Mouse (Mus musculus) heart, adult 18-20 months (tissue): ENCODE measurements around the gene Zcchc7. TPM values are rescaled to one million over a fixed set of nuclear protein-coding genes. Genes with fewer than 3 reads are reported as not detected.

ENCODE experiments used
- DNase-seq, 2 experiments: peaks; one replicate each; pipeline ENCODE4 v3.0.0; 2021 to 2022; ENCODE audit warnings: mixed read lengths in 1 of 2
- microRNA-seq, 2 experiments: library from miRNA; unstranded; fragments of <30 nt; microRNA quantifications; one replicate each; pipeline ENCODE4 v1.2.0; 2022
- total RNA-seq, 2 experiments: library from RNA; stranded (reverse); gene quantifications; 2 replicates each; pipeline ENCODE4 v1.2.3; 2021

Gene Zcchc7
- total RNA-seq, 2 experiments from 2014 or later: 8.4 to 11.6 TPM

DNA sequence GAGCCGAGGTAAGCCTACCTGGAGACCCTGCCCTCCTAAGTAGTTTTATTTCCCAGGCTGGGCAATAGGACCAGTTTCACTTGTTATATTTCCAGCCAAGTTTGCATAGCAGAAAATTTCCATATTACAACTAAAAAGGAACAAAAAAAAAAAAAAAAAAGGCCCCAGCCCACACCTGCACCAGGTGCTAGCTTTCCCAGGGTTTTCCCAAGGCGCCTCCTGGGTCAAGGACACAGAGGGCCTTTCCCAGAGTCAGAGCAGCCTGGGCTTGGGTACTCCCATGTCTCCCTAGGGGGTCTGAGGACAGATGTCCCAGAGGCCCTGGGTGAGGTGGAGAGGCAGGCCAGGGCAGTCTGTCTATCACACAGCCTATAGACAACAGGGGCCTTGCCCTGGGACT, 209.5 kb downstream of the Zcchc7 start:
- DNase-seq: no peak

DNA sequence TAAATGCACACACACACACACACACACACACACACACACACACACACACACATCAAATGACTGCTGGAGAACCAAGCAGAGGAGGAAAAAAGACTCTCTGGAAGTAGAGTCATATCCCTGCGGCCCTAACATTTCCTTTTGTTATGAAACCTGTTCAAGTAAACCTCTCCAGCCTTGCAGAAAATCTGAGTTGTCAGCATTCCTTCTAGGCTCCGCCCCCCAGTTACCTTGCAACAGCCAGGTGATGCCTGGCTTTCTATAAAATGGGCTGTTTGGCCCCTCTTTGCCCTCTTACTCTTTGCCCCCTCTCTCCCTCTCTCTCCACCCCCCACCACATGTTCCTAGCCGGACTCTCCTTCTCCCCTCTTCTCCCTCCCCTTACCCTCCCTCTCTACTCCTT, 210.1 kb downstream of the Zcchc7 start:
- DNase-seq: no peak

DNA sequence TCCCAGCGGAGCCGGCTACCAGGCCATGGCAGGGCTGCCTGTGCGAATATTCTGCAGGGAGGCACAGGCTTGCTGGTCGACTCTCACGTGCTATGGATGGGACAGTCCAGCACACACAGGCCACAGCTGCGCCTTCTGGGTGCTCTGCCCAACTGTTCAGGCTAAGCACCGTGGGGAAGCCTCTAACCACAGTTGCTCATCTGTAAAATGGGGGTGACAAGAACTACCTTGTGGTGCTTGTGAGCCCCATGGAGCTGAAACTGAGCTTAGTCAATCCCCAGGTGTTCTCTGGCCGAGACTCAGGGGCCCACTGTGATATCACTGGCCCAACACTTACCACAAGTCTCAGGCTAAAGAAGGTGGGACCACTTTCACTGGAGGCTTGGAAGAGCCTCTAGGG, 211.7 kb downstream of the Zcchc7 start:
- no peak for DNase-seq

DNA sequence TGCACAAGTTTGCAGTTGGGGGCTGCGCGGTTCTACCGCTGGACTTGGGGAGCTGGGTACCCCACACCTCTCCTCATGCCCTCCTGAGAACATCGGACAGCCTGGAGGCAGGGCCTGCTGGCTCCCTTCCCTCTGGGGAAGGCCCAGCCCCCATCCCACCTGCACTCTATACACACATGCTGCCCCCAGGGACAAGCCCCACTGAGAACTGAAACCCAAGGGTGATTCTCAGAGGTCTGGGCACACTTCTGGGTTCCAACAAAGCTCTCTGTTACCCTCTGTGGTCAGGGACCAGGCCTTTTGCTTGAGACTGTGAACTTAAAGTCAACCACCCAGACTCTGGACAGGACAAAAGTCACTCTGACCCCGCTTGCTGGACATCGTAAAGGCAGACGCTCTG, 214.4 kb downstream of the Zcchc7 start:
- peak in 1 of 2 experiments; percentile 22 for DNase-seq

DNA sequence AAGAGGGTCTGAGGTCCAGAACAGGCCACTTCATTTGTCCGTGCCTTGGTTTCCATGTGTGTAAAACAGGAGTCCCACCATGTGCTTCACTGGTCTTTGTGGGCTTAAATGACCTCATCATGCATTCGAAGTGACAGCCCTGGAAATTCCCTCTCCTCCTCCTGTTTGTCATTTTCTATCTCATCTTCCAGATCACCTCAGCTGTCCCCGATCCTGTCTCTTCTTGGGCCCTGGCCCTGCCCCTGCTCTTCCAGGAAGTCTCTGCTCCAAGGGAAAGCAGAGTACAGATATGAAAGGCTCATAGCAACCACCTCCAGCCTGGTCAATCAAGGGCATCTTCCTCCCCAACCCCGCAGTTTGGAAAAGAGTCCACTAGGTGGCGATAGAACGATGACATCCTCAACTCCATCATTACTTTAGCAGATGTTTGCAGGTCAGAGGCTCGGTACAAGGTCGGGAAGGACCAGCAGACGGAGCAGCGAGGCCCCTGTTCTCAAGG, 215.0 kb downstream of the Zcchc7 start:
- DNase-seq: peak; percentile 49 to 81

DNA sequence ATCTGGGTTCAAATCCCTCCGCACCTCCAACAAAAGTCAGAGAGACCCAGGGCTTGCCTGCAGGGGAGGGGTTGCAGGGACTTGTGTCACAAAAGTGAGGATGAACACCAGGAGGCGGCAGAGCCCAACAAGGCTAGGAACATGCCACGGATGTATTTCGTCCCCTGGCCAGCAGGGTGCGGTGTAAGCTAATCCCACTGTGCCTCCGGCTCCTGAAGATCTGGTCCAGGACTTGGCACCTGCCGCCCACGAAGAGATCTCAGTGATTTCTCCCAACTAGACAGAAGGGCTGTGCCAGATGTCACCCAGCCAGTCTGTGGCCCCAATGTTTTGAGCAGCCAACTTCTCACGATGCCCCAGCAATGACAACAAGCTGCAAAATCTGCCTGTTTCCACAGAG, 217.8 kb downstream of the Zcchc7 start:
- DNase-seq: peak; percentile 83 to 90

DNA sequence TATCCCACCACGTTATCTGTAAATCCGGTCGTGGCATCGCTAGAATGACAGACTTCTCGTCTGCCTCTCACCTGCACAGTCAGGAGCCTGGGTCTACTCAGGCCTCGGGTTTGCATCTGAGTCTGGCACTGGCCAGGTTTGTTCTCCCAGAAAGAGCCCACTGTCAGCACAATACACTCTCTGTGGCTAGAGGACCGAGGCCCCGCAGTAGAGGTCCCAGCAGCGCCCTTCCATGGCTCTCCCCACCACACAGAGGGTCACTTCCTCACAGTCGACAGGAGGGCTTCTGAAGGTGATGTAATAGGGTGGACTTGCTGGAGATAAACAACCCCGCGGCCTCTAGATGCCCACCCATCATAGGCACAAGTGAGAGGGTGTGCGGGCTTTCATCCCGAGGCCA, 218.2 kb downstream of the Zcchc7 start:
- no peak for DNase-seq

DNA sequence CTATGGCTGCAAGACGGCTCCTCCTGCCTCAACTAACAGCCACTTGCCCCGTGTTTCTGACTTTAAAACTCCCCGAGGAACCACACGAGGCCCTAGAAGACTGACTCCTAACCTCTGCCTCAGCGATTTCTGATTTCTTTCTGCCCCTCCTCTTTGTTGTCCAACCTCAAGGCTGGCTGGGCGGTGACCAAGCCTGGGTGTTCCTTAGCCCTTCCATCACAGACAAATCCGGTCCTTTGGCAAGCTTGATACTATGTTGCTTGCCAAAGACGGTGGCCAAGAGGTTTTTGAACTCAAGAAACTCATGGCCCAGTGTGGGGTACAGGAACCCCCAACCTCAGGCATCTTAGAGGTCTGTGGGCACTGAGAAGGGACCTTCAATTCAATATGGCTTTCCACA, 218.7 kb downstream of the Zcchc7 start:
- DNase-seq: no peak

DNA sequence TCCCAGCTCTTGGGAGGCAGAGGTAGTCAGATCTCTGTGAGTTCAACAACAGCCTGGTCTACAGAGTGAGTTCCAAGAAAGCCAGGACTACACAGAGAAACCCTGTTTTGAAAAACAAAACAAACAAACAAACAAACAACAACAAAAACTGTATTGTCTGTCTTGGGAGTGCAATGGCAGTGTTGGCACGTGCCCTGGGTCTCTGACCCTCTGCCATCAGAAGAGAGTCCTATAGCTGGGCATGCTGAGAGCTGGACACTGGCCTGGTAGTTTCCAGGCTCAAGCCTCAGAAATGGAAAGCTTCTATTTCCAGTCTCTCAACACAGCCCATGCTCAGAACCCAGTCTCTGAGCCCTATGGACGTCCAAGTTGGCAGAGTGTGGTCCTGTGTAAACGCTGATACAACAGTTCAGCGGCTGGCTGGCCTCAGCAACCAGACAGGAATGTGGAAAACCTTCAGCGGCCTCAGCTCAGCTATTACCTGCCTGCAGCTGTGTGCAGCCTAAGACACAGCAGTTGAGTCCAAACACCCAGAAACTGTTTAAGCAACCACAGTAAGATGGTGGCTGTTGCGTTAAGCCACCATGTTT, 220.4 kb downstream of the Zcchc7 start:
- DNase-seq: no peak

DNA sequence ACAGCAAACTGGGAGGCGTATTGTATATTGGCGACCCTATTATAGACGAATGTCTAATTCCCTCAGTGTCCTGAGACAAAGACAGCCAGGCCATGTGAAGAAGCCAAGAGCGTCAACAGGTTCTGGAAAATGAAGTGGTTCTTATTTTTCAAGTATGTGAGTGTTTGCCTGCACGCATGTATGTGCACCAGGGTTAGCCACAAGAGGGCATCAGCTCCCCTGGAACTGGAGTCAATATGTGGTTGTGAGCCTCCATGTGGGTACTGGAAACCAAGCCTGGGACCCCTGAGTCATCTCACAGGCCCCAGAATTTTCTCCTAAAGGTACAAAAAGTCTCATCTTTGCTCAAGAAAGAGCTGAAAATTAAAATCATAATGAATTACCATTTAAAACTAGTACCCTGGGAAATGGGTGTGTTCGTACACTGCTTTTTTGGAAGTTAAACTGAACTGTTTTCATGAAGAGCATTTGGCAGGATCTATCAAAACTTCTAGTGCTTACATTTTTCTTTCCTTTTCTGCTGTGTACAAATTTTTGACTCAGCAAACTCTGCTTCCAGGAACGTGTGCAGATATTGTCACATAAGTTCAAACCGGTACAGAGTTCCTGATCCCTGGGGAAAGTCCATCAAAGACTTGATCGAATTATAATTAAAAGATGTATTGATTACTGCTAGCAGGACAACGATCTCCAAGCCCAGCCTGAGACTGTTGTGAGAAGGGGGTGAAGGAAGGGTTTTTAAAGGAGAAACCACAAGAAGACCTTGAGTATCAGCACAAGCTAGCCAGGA, 221.4 kb downstream of the Zcchc7 start:
- DNase-seq: no peak

DNA sequence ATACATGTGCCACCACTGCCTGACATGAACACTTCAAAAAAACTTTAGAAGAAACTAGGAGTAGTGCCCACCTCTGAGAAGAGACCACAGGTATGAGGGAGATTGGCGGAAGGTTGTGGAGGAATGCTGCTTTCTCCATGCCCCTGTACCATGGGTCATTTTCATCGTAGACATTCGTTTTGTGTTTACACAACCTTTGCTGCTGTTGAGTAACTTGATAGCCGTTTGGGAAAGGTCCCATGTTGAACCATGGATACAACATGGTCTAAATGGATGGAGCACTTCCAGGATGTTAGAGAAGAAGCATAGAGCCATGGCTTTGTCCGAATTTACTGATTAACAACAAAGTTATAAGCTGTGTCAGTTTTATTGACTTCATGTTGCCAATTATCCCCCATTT, 222.5 kb downstream of the Zcchc7 start:
- DNase-seq: no peak

DNA sequence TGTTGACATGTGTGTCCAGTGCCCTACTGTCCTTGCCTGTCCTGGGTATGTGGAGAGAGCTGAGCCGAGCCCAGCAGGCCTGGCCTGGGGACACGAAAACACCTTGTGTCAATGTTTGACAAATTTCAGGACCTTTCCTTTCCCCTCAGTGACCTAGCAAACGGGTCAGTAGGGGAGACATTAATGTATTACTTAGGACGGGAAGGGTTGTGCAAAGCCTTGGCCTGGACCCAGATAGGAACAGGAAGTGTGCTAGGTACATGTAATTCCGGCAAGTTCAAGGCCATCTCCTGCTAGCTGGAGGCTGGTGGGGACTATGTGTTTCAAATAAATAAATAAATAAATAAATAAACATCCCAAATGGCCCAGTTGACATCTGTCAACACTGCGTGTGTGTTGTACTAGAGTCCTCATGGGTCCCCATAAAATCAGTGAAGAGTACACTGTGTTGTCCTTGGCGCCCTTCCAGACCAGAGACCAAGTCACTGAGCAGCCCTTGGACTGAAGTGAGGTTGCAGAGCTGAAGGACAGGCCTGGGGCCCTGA, 224.2 kb downstream of the Zcchc7 start:
- DNase-seq: no peak

DNA sequence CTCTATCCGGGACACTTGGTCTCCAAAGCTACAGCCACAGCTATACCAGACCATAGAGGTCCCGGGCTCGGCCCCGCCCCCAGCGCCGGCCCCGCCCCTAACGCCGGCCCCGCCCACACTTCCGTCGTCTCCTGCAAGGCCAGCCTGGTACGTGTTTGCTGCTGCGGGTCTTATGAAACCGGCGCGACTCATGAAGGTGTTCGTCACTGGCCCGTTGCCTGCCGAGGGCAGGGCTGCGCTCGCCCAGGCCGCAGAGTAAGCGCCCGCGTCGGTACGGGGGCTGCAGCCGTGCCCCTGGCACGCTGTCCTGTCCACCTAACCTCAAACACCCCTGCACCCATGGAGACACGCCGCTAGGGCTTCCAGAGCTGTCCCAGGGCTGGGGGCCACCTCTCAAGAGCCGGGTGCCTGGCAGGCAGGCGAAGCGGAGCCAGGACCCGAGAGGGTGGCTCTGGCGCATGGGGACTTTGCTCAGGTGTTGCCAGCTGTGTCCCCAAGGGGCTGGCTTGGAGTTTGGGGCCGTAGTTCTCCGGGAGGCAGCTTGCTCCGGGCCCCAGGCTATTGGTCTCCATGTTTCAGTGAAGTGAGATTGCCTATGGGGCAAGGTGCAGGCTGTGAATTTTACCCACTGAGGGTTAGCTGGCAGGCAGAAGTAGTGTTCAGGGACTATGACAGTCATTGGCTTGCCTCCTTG, 225.8 kb downstream of the Zcchc7 start, which contains the start of gene Grhpr:
Gene Grhpr, plus strand, starts transcription at position 116 of the 694 bp plus-strand sequence.
- DNase-seq: peak; percentile 85

Small RNA genes lying within 50 kb of the gene (microRNA-seq; reads per million reads assigned to microRNA genes)
- 0 reads per million in 2 experiments for gene Gm22639

Other genes with a start within 250 kb of the Zcchc7 start
- 1 to 10 TPM in 1 of 2 experiments, under 1 TPM in 1; 0.82 to 8.7 TPM for gene Pax5, start 45.4 kb upstream of the Zcchc7 start, total RNA-seq
- gene Grhpr, start 225.5 kb downstream of the Zcchc7 start, total RNA-seq: 10 to 100 TPM; 38.6 to 43.6 TPM